Mouse (Mus musculus) retina, embryonic 14.5 days (tissue): ENCODE measurements around the gene Svopl.

Experiments
- DNase-seq: peaks from one replicate; pipeline ENCODE4 v3.0.0-alpha.2; 2015; ENCODE audit warnings: low spot score

Svopl gene

DNA sequence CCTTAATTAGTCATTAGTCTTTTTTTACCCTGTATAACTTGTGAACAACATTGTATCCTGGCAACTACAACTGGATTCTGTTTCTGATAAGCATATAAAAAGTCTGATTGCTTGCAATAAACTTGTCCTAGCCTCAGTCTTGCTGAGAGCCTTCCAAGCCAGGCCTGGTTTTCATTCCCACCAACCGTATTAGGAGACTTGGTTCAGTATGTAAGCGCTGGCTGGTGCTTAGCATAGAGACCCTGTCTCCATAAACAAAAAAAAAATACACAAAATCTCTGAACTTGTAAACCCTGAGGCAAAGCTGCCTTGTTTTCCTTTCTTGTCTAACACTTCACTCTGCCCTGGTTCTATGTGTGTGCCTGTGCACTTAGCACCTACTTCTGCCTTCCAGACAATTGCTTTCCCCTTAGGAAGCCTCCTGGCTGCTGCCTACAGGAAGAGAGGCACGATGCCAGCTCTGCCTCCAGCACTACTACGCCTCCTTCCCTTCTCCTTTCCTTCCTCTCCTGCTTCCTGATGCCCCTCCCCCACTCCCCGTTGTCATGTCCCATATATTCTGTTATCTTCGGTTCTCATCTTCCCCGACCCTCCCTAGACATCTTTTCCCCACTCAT, 14.8 kb downstream of the Svopl start:
- DNase-seq: no peak

DNA sequence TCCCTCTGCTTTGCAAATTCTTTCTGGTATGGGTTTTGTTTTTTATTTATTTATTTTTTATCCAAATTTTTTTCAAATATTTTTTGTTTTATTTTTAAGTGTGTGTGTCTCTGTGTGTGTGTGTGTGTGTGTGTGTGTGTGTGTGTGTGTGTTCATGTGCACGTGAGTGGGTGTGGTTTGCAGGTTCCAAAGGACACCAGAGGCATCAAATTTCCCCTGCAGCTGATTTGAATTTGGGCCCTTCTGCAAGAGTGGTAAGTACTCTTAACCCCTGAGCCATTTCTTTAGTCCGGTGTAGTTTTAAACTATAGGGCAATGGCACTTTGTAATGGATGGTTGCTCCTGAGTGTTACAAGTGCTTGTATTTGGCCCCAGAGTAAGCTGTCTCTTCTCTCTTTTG, 18.6 kb downstream of the Svopl start:
- DNase-seq: no peak

DNA sequence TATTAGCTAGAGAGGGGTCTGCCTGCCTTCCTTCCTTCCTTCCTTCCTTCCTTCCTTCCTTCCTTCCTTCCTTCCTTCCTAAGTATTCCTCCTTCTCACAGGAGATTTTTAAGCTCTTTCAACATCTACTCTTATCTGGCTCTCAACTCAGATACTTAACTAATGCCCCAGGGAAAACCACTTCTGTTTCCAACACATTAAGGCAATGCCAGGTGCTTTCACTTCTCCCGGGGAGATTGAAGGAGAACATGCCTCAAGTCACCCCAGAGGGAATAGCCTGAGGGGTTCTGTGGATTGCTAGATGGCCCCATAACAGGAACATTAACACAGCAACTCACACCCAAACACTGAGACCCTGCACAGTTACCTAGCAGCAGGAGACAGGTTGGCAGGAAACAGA, 19.0 kb downstream of the Svopl start:
- DNase-seq: no peak

DNA sequence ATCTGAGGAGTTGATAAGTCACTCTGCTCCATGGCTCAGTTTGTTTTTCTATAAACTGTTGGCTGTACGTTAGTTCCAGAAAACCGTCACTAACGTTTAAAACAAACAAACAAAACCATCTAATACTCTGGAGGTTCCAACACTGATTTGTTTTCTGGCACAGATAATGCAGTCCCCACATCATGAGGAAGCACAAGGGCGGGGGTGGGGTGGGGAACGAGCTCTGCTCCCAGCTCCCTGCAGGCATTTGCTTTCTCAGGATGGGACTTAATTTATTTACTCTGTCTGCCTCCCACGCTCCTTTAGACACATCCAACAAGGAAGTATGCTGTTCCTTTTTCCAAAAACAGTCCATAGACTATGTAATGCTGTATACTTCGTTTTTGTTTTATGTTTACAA, 23.5 kb downstream of the Svopl start:
- DNase-seq: no peak

DNA sequence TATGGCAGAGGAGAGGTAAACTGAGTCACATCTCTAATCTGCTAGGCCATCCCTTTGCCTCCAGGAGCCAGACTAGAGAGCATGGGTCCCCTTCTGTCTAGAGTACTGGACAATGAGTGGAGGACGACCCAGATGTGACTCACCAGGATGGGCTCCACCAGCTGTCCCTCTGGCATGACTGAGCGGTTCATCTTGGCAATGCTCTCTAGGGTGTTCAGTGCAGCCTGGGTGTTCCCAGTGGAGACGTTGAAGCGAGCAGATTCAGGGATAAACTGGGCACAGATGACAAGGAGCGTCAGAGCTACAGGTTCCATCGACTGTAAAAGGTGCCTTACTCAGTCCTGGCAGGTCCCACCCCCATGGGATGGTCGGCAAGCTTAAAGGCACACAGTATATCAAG, 25.4 kb downstream of the Svopl start:
- no peak for DNase-seq

DNA sequence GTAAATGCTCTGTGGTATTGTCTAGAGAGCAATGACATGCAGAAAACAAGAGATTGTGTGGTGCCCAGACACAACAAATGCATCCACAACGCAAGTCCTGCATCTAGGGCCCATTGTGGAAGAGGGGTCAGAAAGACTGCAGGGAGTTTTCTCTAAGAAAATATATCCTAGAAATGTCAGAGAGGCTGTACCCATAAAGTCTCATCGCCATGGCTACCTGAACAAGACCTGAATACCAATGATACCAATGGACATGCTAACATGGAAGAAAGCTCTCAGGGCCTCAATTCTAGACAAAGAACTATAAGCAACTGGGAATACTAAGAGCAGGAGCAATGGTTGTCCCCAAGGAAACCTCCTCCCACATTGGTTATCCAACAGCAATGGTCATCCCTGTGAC, 34.0 kb downstream of the Svopl start:
- DNase-seq: no peak

DNA sequence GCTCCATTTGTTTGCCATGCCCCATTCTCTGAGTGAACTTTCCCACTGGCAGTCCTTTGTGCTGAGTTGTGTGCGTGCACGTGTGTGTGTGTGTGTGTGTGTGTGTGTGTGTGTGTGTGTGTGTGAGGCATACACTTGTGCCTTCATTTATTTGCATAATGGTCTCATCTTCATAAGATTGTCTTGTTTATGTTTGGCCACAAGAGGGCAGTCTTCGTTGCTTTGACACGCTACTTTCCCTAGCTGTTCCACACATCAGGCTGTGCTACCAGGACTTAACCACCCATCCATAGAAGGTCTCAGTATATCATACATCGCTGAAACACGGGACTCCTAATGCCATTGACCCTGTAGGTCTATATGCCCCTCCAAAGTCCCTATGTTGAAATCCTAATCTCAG, 39.3 kb downstream of the Svopl start:
- DNase-seq: peak; percentile 78

DNA sequence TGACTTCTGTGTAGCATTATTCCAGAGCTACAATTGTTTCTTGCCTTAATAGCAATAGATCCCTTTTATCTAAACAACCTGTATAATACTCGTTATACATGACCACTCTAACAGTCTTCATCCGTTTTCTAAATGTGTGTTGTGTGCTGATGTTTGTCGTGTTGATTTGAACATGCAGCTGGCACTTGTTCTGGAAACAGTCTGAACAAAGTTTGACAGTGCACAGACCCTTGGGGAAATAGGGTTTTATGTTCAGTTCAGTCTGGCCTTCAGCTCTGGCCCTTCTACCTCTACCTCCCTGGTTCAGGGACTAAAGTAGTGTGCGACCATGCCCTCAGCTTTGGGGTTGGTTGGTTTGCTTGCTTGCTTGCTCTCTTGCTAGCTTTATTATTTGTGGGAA, 79.4 kb downstream of the Svopl start:
- DNase-seq: no peak

DNA sequence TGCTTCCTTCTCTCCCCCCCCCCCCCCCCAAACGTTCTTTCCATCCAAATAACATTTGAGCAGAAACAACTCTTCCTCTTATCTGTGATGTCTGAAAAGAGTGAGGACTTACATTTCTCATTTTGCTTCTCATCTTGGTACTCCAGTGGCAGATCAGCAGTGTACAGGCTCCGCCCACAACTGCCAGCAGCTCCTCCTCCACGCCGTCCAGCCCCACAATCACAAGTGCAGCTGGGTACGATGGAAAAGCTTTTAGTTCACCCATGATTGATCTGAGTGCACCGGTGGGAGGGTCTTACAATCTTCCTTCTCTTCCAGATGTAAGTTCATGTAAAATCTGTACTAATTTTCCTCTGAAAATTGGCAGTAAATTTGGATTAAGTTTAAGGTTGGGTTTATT, 95.5 kb downstream of the Svopl start:
- no peak for DNase-seq

DNA sequence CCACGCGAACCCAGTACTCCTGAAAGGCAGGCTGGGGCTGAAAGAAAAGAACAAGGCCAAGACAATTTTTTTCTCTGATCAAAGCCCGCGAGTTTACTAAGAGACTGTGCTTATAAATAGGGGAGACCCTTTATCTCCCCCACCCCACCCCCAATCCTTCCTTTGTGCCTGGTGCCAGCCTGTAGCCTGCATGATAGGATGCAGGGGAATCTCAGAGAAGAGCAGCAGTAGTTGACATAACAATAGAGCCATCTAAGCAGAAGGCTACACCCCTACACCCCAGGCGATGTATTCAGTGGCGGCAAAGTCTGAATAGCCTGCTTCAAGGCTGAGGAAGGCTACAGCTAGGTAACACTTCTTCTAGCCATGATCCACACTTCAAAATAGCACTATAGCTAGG, 110.3 kb downstream of the Svopl start:
- no peak for DNase-seq
